Mouse (Mus musculus): Measurements from ENCODE around the gene St13.

- TF ChIP-seq CTCF (IDR thresholded peaks at IDR 0.05; ENCODE audit: low read depth), result no peak
- TF ChIP-seq EP300 (IDR thresholded peaks at IDR 0.05; ENCODE audit: low read depth), result no peak
Observed at GRCm38 (mm10) chr15:81370356-81370755, 29.5 kb downstream of the St13 start.

All from liver, embryonic 14.5 days (tissue).